Mouse (Mus musculus) kidney, adult 2 months (tissue): ENCODE results near the gene Pla2g1b.
"Not testable (repeated sequence)": the region's sequence is repeated elsewhere in the genome, so short reads cannot be mapped to it uniquely, and the experiment has no call there.

ENCODE experiments used
- CTCF ChIP-seq: fragments of 200-500 bp; conservative IDR thresholded peaks from 2 replicates; pipeline ENCODE4 v1.5.1; 2011; ENCODE audit warnings: low read depth, mild to moderate bottlenecking, control low read depth, low read length, moderate library complexity, mixed read lengths; ENCODE audit not compliant: insufficient read depth, insufficient read length
- POLR2A ChIP-seq: fragments of 200-500 bp; IDR thresholded peaks from one replicate; pipeline ENCODE4 v1.6.1; 2011; ENCODE audit warnings: low read depth, low read length, control low read depth

GRCm38 (mm10) chr5:115505617-115506016 is 39.6 kb downstream of the Pla2g1b start:
- not testable (repeated sequence) for TF ChIP-seq CTCF, POLR2A
